Mouse (Mus musculus) midbrain, embryonic 15.5 days (tissue): Measurements from ENCODE around the gene Prn. TPM values are rescaled to one million over a fixed set of nuclear protein-coding genes. Genes with fewer than 3 reads are reported as not detected.

Experiments used
- ATAC-seq: fragments of 200-750 bp; cut with Nextera tagmentation; replicated peaks from 2 replicates; pipeline ENCODE4 v1.8.0; 2017; ENCODE audit warnings: moderate TSS enrichment
- H3K27ac ChIP-seq: fragments of 300-500 bp; sonication (generic); 2 replicates; pipeline ENCODE4 v1.5.1; 2015; ENCODE audit warnings: mild to moderate bottlenecking, inconsistent platforms
- H3K27me3 ChIP-seq: fragments of 300-500 bp; sonication (generic); replicated peaks from 2 replicates; pipeline ENCODE4 v1.6.1; 2015; ENCODE audit warnings: inconsistent platforms
- H3K36me3 ChIP-seq: fragments of 300-500 bp; sonication (generic); replicated peaks from 2 replicates; pipeline ENCODE4 v1.6.1; 2015; ENCODE audit warnings: inconsistent platforms
- H3K4me1 ChIP-seq: fragments of 300-500 bp; sonication (generic); 2 replicates; pipeline ENCODE4 v1.6.1; 2015; ENCODE audit warnings: inconsistent platforms
- H3K4me2 ChIP-seq: fragments of 300-500 bp; sonication (generic); 2 replicates; pipeline ENCODE4 v1.6.1; 2015; ENCODE audit warnings: inconsistent platforms, mild to moderate bottlenecking, moderate library complexity
- H3K4me3 ChIP-seq: fragments of 300-500 bp; sonication (generic); 2 replicates; pipeline ENCODE4 v1.5.1; 2015; ENCODE audit warnings: mild to moderate bottlenecking, inconsistent platforms
- H3K9ac ChIP-seq: fragments of 300-500 bp; sonication (generic); 2 replicates; pipeline ENCODE4 v1.6.1; 2015; ENCODE audit warnings: mild to moderate bottlenecking, inconsistent platforms
- H3K9me3 ChIP-seq: fragments of 300-500 bp; sonication (generic); 2 replicates; pipeline ENCODE4 v1.6.1; 2016; ENCODE audit warnings: inconsistent platforms
- WGBS: fragments of 180-500 bp; shearing (Covaris S2); methylation state at CpG from one replicate; pipeline ENCODE4 v1.1.7; 2015; ENCODE audit warnings: mixed read lengths; 5-methylcytosine and 5-hydroxymethylcytosine counted together
- polyA plus RNA-seq: library from polyadenylated mRNA; unstranded; fragments of >200 nt; fragmentation: Nextera tagmentation; extraction: Ambion mirVana; gene quantifications from 2 replicates; pipeline ENCODE4 v1.2.1, GENCODE M21; 2015

Gene Prn
- polyA plus RNA-seq, 1 experiment from 2014 or later = not detected

GRCm38 (mm10) chr2:131953711-131954110, 44.0 kb downstream of the Prn start:
- ATAC-seq = no peak
- Histone ChIP-seq H3K36me3 (no peaks in the 10 kb centered on the region), H3K9me3 (no peaks in the 10 kb centered on the region), H3K27me3 (peaks cover 26% of the 10 kb centered on the region), H3K9ac (no peak overlapping the region), H3K4me1 (peaks cover 13% of the 10 kb centered on the region), H3K4me2 (no peak overlapping the region), H3K4me3 (no peak overlapping the region), H3K27ac (no peak overlapping the region)
- 94% methylated on average over 4 of the region's 4 CpGs for WGBS

- ATAC-seq = peak; percentile 55
- peaks cover 26% of the 10 kb centered on the region for H3K27me3 ChIP-seq
- peak overlapping the region; percentile 59 for H3K4me2 ChIP-seq
- no peak overlapping the region for H3K27ac ChIP-seq
- H3K36me3 ChIP-seq = no peaks in the 10 kb centered on the region
- H3K4me1 ChIP-seq = peaks cover 13% of the 10 kb centered on the region
- WGBS = 62% methylated on average over 9 of the region's 9 CpGs
- no peak overlapping the region for H3K9ac ChIP-seq
- H3K4me3 ChIP-seq = peak overlapping the region; percentile 41
- no peaks in the 10 kb centered on the region for H3K9me3 ChIP-seq
Measured at GRCm38 (mm10) chr2:131954835-131955234, 45.1 kb downstream of the Prn start.

- Histone ChIP-seq H3K4me2 (peak overlapping the region; percentile 59), H3K4me3 (peak overlapping the region; percentile 41), H3K4me1 (peaks cover 13% of the 10 kb centered on the region), H3K36me3 (no peaks in the 10 kb centered on the region), H3K27me3 (peaks cover 26% of the 10 kb centered on the region), H3K27ac (no peak overlapping the region), H3K9me3 (no peaks in the 10 kb centered on the region), H3K9ac (no peak overlapping the region)
- 5% methylated on average over 17 of the region's 17 CpGs for WGBS
- ATAC-seq = peak; percentile 75
Measured at GRCm38 (mm10) chr2:131955264-131955663, 45.5 kb downstream of the Prn start.

GRCm38 (mm10) chr2:131956336-131957256, 46.8 kb downstream of the Prn start:
- peaks cover 21% of the 10 kb centered on the region for H3K27me3 ChIP-seq
- 92% methylated on average over 7 of the region's 7 CpGs for WGBS
- no peak overlapping the region for H3K4me2 ChIP-seq
- H3K9me3 ChIP-seq = no peaks in the 10 kb centered on the region
- ATAC-seq = no peak
- no peak overlapping the region for H3K9ac ChIP-seq
- H3K27ac ChIP-seq = no peak overlapping the region
- no peak overlapping the region for H3K4me3 ChIP-seq
- no peaks in the 10 kb centered on the region for H3K36me3 ChIP-seq
- peaks cover 10% of the 10 kb centered on the region for H3K4me1 ChIP-seq

GRCm38 (mm10) chr2:131957731-131958222, 48.0 kb downstream of the Prn start:
- H3K4me2 ChIP-seq = no peak overlapping the region
- no peak for ATAC-seq
- H3K27ac ChIP-seq = no peak overlapping the region
- H3K4me3 ChIP-seq = no peak overlapping the region
- no peaks in the 10 kb centered on the region for H3K9me3 ChIP-seq
- H3K9ac ChIP-seq = no peak overlapping the region
- H3K27me3 ChIP-seq = peaks cover 13% of the 10 kb centered on the region
- H3K36me3 ChIP-seq = no peaks in the 10 kb centered on the region
- WGBS = 60% methylated on average over 9 of the region's 9 CpGs
- peaks cover 5% of the 10 kb centered on the region for H3K4me1 ChIP-seq

DNA sequence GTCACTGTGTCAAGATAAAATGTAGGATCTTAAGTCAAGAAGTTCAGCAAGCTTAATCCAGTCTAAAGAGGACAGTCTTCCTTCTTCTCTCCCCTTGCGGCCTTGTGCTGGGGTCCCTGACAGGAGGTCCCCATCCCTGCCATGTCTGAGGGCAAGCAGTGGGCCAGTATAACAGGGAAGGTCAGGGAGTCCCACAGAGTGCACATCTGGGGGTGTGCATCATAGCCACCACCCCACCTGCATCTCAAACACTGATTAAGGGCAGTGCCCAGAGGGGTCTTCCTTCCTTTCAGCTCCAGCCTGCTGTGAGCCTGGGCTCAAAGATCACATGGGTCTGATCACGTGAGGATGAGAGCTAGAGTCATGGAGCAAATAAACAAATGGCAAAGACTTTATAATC, 51.9 kb downstream of the Prn start:
- 79% methylated on average over 2 of the region's 2 CpGs for WGBS
- ATAC-seq = no peak
- H3K4me3 ChIP-seq = no peak overlapping the region

DNA sequence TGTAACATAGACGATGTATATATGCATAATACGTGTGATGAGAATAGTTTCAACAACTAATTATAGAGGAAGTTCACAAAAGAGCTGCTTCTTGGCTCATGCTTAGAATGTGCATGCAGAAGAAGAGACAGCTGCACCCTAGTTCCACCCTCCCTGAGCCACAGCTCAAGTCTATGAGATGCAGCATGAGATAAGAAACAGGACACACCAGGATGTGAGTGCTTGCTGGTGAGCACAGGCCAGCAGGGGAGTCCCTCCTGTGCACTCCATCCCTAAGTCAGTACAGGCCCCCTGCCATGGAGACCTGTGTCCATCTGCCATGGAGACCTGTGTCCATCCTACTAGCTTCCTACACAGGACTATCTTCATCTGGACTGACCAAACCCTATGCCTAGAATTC, 60.8 kb downstream of the Prn start:
- WGBS = 89% methylated on average over 2 of the region's 2 CpGs
- Histone ChIP-seq H3K36me3 (no peaks in the 10 kb centered on the region), H3K4me2 (no peak overlapping the region), H3K4me3 (no peak overlapping the region), H3K27me3 (no peaks in the 10 kb centered on the region), H3K27ac (no peak overlapping the region), H3K9me3 (no peaks in the 10 kb centered on the region), H3K4me1 (no peaks in the 10 kb centered on the region), H3K9ac (no peak overlapping the region)
- ATAC-seq = no peak

More for the DNA sequence above, 51.9 kb downstream of the Prn start:
- Histone ChIP-seq H3K27ac (no peak overlapping the region), H3K9me3 (no peaks in the 10 kb centered on the region), H3K36me3 (no peaks in the 10 kb centered on the region), H3K9ac (no peak overlapping the region), H3K4me2 (no peak overlapping the region), H3K27me3 (no peaks in the 10 kb centered on the region), H3K4me1 (no peaks in the 10 kb centered on the region)

- WGBS = 80% methylated on average over 4 of the region's 4 CpGs
- no peak for ATAC-seq
Measured at GRCm38 (mm10) chr2:131971098-131971497, 61.3 kb downstream of the Prn start.

GRCm38 (mm10) chr2:131976663-131977062, 66.9 kb downstream of the Prn start:
- WGBS = 83% methylated on average over 3 of the region's 3 CpGs
- no peak overlapping the region for H3K4me3 ChIP-seq

More at GRCm38 (mm10) chr2:131971098-131971497, 61.3 kb downstream of the Prn start:
- Histone ChIP-seq H3K27me3 (no peaks in the 10 kb centered on the region), H3K36me3 (no peaks in the 10 kb centered on the region), H3K27ac (no peak overlapping the region), H3K9ac (no peak overlapping the region), H3K4me1 (no peaks in the 10 kb centered on the region), H3K4me3 (no peak overlapping the region), H3K4me2 (no peak overlapping the region), H3K9me3 (no peaks in the 10 kb centered on the region)

DNA sequence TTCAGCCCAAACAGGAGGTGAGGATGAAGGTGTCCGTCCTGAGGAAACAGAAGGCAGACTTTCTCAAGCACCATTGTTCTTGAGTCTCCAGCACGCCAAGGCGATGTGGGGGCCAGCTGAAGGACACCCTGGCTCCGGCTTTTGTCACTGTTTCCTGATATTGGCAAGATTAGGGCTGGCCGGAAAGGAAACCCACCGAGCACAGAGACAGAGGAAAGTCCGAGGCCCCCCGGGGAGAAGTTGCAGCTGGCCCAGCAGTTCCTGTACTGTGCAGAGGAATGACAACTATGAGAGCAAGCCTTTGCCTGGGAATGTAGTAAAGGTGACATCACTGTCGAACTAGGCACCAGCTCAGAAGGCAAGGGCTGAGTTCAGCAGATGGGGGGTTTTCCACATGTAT, 71.1 kb downstream of the Prn start:
- no peak for ATAC-seq
- no peak overlapping the region for H3K9ac ChIP-seq
- no peaks in the 10 kb centered on the region for H3K36me3 ChIP-seq
- H3K4me2 ChIP-seq = no peak overlapping the region
- H3K9me3 ChIP-seq = no peaks in the 10 kb centered on the region
- no peak overlapping the region for H3K4me3 ChIP-seq
- 45% methylated on average over 9 of the region's 9 CpGs for WGBS
- no peak overlapping the region for H3K27ac ChIP-seq
- H3K4me1 ChIP-seq = no peaks in the 10 kb centered on the region
- no peaks in the 10 kb centered on the region for H3K27me3 ChIP-seq

More at GRCm38 (mm10) chr2:131976663-131977062, 66.9 kb downstream of the Prn start:
- ATAC-seq = no peak
- H3K9me3 ChIP-seq = no peaks in the 10 kb centered on the region
- no peaks in the 10 kb centered on the region for H3K27me3 ChIP-seq
- H3K4me1 ChIP-seq = no peaks in the 10 kb centered on the region
- H3K9ac ChIP-seq = no peak overlapping the region
- no peaks in the 10 kb centered on the region for H3K36me3 ChIP-seq
- H3K4me2 ChIP-seq = no peak overlapping the region
- no peak overlapping the region for H3K27ac ChIP-seq

GRCm38 (mm10) chr2:131982546-131983196, 72.9 kb downstream of the Prn start:
- Histone ChIP-seq H3K27me3 (no peaks in the 10 kb centered on the region), H3K36me3 (no peaks in the 10 kb centered on the region), H3K9me3 (no peaks in the 10 kb centered on the region), H3K4me1 (no peaks in the 10 kb centered on the region), H3K27ac (no peak overlapping the region), H3K9ac (no peak overlapping the region), H3K4me3 (no peak overlapping the region), H3K4me2 (no peak overlapping the region)
- 22% methylated on average over 6 of the region's 6 CpGs for WGBS
- ATAC-seq = peak; percentile 80

- Histone ChIP-seq H3K9me3 (no peaks in the 10 kb centered on the region), H3K4me3 (no peak overlapping the region), H3K36me3 (0 out of 2 replicates have a peak, but pooled peaks cover 3% of the 10 kb centered on the region), H3K27ac (no peak overlapping the region), H3K27me3 (no peaks in the 10 kb centered on the region), H3K9ac (no peak overlapping the region), H3K4me2 (no peak overlapping the region), H3K4me1 (no peaks in the 10 kb centered on the region)
- no peak for ATAC-seq
- WGBS = 45% methylated on average over 3 of the region's 3 CpGs
Measured at GRCm38 (mm10) chr2:131987950-131988349, 78.2 kb downstream of the Prn start.
